Mouse (Mus musculus): ENCODE measurements around the gene Vps26c. TPM values are rescaled to one million over a fixed set of nuclear protein-coding genes. Genes with fewer than 3 reads are reported as not detected.
"Not testable (repeated sequence)": the region's sequence is repeated elsewhere in the genome, so short reads cannot be mapped to it uniquely, and the experiment has no call there.

The Vps26c gene
- polyA plus RNA-seq, 1 experiment from 2014 or later = 57.1 TPM

- Histone ChIP-seq H3K4me1 (ENCODE audit: control insufficient read depth, insufficient read depth, low read length) (no peaks in the 10 kb centered on the region), H3K4me3 (ENCODE audit: low read depth, low read length) (no peak overlapping the region), H3K9me3 (ENCODE audit: control insufficient read depth, low read depth, low read length) (no peaks in the 10 kb centered on the region), H3K9ac (replicated peaks; ENCODE audit: low read depth, low read length) (no peak overlapping the region), H3K27ac (ENCODE audit: low read length) (no peak overlapping the region), H3K36me3 (ENCODE audit: control insufficient read depth, insufficient read depth, low read length) (no peaks in the 10 kb centered on the region), H3K4me2 (replicated peaks; ENCODE audit: low read depth, low read length) (no peak overlapping the region), H3K27me3 (ENCODE audit: control insufficient read depth, insufficient read depth, low read length) (no peaks in the 10 kb centered on the region)
- no peak for ATAC-seq (ENCODE audit: insufficient number of reproducible peaks, insufficient read depth, low FRiP score, low read depth)
- 91% methylated on average over 5 of the region's 5 CpGs for WGBS
These were observed 37.3 kb downstream of the Vps26c start for GRCm38 (mm10) chr16:94489326-94489725.

DNA sequence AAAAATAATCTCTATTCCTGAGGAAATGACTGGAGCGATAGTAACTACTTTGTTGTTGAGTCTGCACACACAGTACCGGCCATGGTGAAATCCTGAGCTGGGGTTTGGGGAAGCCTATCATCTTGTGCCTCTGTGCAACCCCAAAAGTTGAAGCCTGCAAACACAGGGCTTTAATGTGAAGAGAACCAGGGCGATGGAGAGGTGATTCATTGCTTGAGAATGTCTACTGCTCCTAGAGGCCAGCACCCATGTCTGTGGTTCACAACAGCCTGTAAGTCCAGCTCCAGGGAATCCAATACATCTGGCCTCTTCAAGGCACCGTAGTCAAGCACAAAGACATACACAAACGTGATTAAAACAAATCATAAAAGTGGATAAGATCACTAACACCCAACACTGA lies 39.3 kb downstream of the Vps26c start:
- no peaks in the 10 kb centered on the region for H3K9me3 ChIP-seq (ENCODE audit: control insufficient read depth, low read depth, low read length)
- no peak overlapping the region for H3K4me2 ChIP-seq (replicated peaks; ENCODE audit: low read depth, low read length)
- WGBS = 69% methylated on average over 5 of the region's 5 CpGs
- H3K9ac ChIP-seq (replicated peaks; ENCODE audit: low read depth, low read length) = no peak overlapping the region
- ATAC-seq (ENCODE audit: insufficient number of reproducible peaks, insufficient read depth, low FRiP score, low read depth) = no peak
- H3K4me1 ChIP-seq (ENCODE audit: control insufficient read depth, insufficient read depth, low read length) = no peaks in the 10 kb centered on the region
- H3K27me3 ChIP-seq (ENCODE audit: control insufficient read depth, insufficient read depth, low read length) = no peaks in the 10 kb centered on the region
- H3K4me3 ChIP-seq (ENCODE audit: low read depth, low read length) = no peak overlapping the region
- H3K36me3 ChIP-seq (ENCODE audit: control insufficient read depth, insufficient read depth, low read length) = no peaks in the 10 kb centered on the region
- no peak overlapping the region for H3K27ac ChIP-seq (ENCODE audit: low read length)

DNA sequence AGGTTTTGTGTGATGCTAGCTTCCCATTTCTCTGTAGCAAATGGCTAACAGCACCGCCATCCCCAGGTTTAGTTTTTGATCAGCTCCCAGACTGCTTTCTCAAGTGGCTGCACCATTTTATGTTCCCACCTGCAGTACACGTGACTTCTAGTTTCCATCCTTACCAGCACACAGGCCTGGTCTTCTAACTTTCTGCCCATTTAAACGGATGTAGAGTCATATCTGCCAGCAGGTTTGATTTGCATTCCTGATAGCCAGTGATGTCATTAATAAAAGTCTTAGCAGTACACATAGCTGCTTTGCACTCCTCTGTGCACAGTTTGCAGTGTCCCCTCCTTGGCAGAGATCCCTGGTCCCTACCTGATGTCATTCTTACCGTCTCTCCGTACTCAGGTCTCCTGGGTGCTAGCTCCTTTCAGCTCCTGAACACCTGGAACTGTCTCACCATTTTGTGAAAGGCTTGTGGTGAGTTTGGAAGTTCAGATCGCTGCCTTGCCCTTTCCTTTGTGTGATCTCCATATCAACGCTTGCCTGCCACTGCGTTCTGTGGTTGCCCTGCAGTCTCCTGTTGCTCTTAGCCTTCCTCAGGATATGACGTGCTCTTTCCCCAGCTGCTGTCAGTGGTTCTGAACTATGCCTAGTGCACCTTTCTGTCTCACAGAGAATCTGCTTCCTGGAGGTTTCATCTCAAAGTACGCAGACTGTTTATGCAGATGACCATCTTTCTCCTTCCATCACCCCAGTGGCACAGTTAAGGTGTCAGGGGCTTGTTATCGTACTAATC lies 41.7 kb downstream of the Vps26c start:
- no peak overlapping the region for H3K9ac ChIP-seq (replicated peaks; ENCODE audit: low read depth, low read length)
- H3K27me3 ChIP-seq (ENCODE audit: control insufficient read depth, insufficient read depth, low read length) = no peaks in the 10 kb centered on the region
- H3K9me3 ChIP-seq (ENCODE audit: control insufficient read depth, low read depth, low read length) = no peaks in the 10 kb centered on the region
- no peaks in the 10 kb centered on the region for H3K36me3 ChIP-seq (ENCODE audit: control insufficient read depth, insufficient read depth, low read length)
- H3K4me1 ChIP-seq (ENCODE audit: control insufficient read depth, insufficient read depth, low read length) = no peaks in the 10 kb centered on the region
- H3K4me3 ChIP-seq (ENCODE audit: low read depth, low read length) = no peak overlapping the region
- no peak overlapping the region for H3K4me2 ChIP-seq (replicated peaks; ENCODE audit: low read depth, low read length)
- no peak for ATAC-seq (ENCODE audit: insufficient number of reproducible peaks, insufficient read depth, low FRiP score, low read depth)
- WGBS = 81% methylated on average over 11 of the region's 11 CpGs
- H3K27ac ChIP-seq (ENCODE audit: low read length) = no peak overlapping the region

- Histone ChIP-seq H3K27ac (ENCODE audit: low read length) (no peak overlapping the region), H3K4me2 (replicated peaks; ENCODE audit: low read depth, low read length) (no peak overlapping the region), H3K27me3 (ENCODE audit: control insufficient read depth, insufficient read depth, low read length) (no peaks in the 10 kb centered on the region), H3K4me1 (ENCODE audit: control insufficient read depth, insufficient read depth, low read length) (no peaks in the 10 kb centered on the region), H3K9me3 (ENCODE audit: control insufficient read depth, low read depth, low read length) (no peaks in the 10 kb centered on the region), H3K4me3 (ENCODE audit: low read depth, low read length) (no peak overlapping the region), H3K9ac (replicated peaks; ENCODE audit: low read depth, low read length) (no peak overlapping the region), H3K36me3 (ENCODE audit: control insufficient read depth, insufficient read depth, low read length) (peaks cover 25% of the 10 kb centered on the region)
- ATAC-seq (ENCODE audit: insufficient number of reproducible peaks, insufficient read depth, low FRiP score, low read depth) = no peak; the same call in 1 of the 2 replicates
- 88% methylated on average over 11 of the region's 11 CpGs for WGBS
These were observed 53.4 kb downstream of the Vps26c start for GRCm38 (mm10) chr16:94473086-94473822.

GRCm38 (mm10) chr16:94472515-94472951 lies 54.1 kb downstream of the Vps26c start:
- Histone ChIP-seq H3K36me3 (ENCODE audit: control insufficient read depth, insufficient read depth, low read length) (peaks cover 32% of the 10 kb centered on the region), H3K4me2 (replicated peaks; ENCODE audit: low read depth, low read length) (no peak overlapping the region), H3K27me3 (ENCODE audit: control insufficient read depth, insufficient read depth, low read length) (no peaks in the 10 kb centered on the region), H3K4me3 (ENCODE audit: low read depth, low read length) (no peak overlapping the region), H3K4me1 (ENCODE audit: control insufficient read depth, insufficient read depth, low read length) (no peaks in the 10 kb centered on the region), H3K27ac (ENCODE audit: low read length) (no peak overlapping the region), H3K9ac (replicated peaks; ENCODE audit: low read depth, low read length) (no peak overlapping the region), H3K9me3 (ENCODE audit: control insufficient read depth, low read depth, low read length) (no peaks in the 10 kb centered on the region)
- WGBS = 75% methylated on average over 8 of the region's 8 CpGs
- ATAC-seq (ENCODE audit: insufficient number of reproducible peaks, insufficient read depth, low FRiP score, low read depth) = no peak

DNA sequence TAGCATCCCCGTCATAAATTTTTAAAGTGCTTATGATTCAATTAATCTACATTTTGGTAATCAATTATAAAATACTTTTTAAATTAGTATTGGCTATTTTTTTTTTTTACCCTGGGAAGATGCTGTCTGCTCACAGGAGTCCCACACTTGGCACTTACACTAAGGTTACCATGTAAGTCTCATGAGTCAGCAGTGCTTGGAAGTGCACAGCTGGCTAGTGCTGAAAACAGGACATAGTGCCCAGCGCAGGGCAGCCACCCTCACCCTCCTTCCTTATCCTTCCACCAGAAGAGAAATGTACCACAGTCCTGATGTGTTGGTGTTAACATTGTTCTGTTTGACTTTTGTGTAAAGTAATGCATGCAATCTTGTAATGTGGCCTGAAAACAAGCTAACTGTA lies 58.2 kb downstream of the Vps26c start:
- H3K4me3 ChIP-seq (ENCODE audit: low read depth, low read length) = no peak overlapping the region
- no peak for ATAC-seq (ENCODE audit: insufficient number of reproducible peaks, insufficient read depth, low FRiP score, low read depth)
- no peaks in the 10 kb centered on the region for H3K9me3 ChIP-seq (ENCODE audit: control insufficient read depth, low read depth, low read length)
- 97% methylated on average over 2 of the region's 2 CpGs for WGBS
- no peaks in the 10 kb centered on the region for H3K27me3 ChIP-seq (ENCODE audit: control insufficient read depth, insufficient read depth, low read length)
- H3K4me1 ChIP-seq (ENCODE audit: control insufficient read depth, insufficient read depth, low read length) = no peaks in the 10 kb centered on the region
- H3K27ac ChIP-seq (ENCODE audit: low read length) = no peak overlapping the region
- H3K4me2 ChIP-seq (replicated peaks; ENCODE audit: low read depth, low read length) = no peak overlapping the region
- H3K36me3 ChIP-seq (ENCODE audit: control insufficient read depth, insufficient read depth, low read length) = peaks cover 69% of the 10 kb centered on the region
- H3K9ac ChIP-seq (replicated peaks; ENCODE audit: low read depth, low read length) = no peak overlapping the region

GRCm38 (mm10) chr16:94467337-94468055 lies 59.1 kb downstream of the Vps26c start:
- Histone ChIP-seq H3K27me3 (ENCODE audit: control insufficient read depth, insufficient read depth, low read length) (no peaks in the 10 kb centered on the region), H3K9me3 (ENCODE audit: control insufficient read depth, low read depth, low read length) (no peaks in the 10 kb centered on the region), H3K4me1 (ENCODE audit: control insufficient read depth, insufficient read depth, low read length) (no peaks in the 10 kb centered on the region), H3K4me2 (replicated peaks; ENCODE audit: low read depth, low read length) (no peak overlapping the region), H3K9ac (replicated peaks; ENCODE audit: low read depth, low read length) (no peak overlapping the region), H3K4me3 (ENCODE audit: low read depth, low read length) (no peak overlapping the region), H3K36me3 (ENCODE audit: control insufficient read depth, insufficient read depth, low read length) (peaks cover 76% of the 10 kb centered on the region), H3K27ac (ENCODE audit: low read length) (no peak overlapping the region)
- 85% methylated on average over 11 of the region's 11 CpGs for WGBS
- no peak for ATAC-seq (ENCODE audit: insufficient number of reproducible peaks, insufficient read depth, low FRiP score, low read depth)

DNA sequence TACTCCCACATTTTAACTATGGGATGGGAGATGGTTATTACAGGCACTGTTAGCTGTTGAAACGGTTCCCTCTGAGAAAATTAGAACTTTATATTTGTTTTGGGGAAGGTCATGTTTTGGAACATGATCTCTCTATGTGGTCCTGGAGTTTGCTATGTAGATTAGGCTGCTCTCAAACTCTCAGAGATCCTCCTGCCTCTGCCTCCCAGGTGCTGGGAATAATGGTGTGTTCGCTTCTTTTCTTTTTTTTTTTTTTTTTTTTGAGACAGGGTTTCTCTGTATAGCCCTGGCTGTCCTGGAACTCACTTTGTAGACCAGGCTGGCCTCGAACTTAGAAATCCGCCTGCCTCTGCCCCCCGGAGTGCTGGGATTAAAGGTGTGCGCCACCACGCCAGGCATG lies 60.3 kb downstream of the Vps26c start:
- H3K9ac ChIP-seq (replicated peaks; ENCODE audit: low read depth, low read length); H3K27me3 ChIP-seq (ENCODE audit: control insufficient read depth, insufficient read depth, low read length); H3K4me3 ChIP-seq (ENCODE audit: low read depth, low read length); H3K4me1 ChIP-seq (ENCODE audit: control insufficient read depth, insufficient read depth, low read length); H3K9me3 ChIP-seq (ENCODE audit: control insufficient read depth, low read depth, low read length); H3K4me2 ChIP-seq (replicated peaks; ENCODE audit: low read depth, low read length); H3K27ac ChIP-seq (ENCODE audit: low read length); ATAC-seq (ENCODE audit: insufficient number of reproducible peaks, insufficient read depth, low FRiP score, low read depth): not testable (repeated sequence)
- peaks cover 88% of the 10 kb centered on the region for H3K36me3 ChIP-seq (ENCODE audit: control insufficient read depth, insufficient read depth, low read length)
- WGBS = 95% methylated on average over 7 of the region's 7 CpGs
